Mouse (Mus musculus): ENCODE measurements at regions not wholly inside any gene's neighbourhood (a gene's known extent, or its start where the extent isn't known, plus 50 kb on each side); places are given as distances from the start of the nearest gene placed in this dataset.

GRCm38 (mm10) chr2:169469538-169469937 lies 118.0 kb downstream of the Gm11011 start:
- no peak for TF ChIP-seq EP300 (optimal IDR thresholded peaks at IDR 0.05)
- TF ChIP-seq CTCF (IDR thresholded peaks at IDR 0.05; ENCODE audit: low read depth): no peak

All from stomach, postnatal 0 days (tissue).